Mouse (Mus musculus) intestine, postnatal 0 days (tissue): ENCODE measurements around the gene Rpl19. TPM values are rescaled to one million over a fixed set of nuclear protein-coding genes. Genes with fewer than 3 reads are reported as not detected.

Source experiments
- ATAC-seq: fragments of 200-750 bp; cut with Nextera tagmentation; 2 replicates; pipeline ENCODE4 v1.8.0; 2017; ENCODE audit warnings: mild to moderate bottlenecking, moderate TSS enrichment, moderate library complexity
- H3K27ac ChIP-seq: fragments of 300-500 bp; sonication (generic); 2 replicates; pipeline ENCODE4 v1.5.1; 2014; ENCODE audit warnings: mild to moderate bottlenecking, low read depth, low read length, moderate library complexity
- H3K27me3 ChIP-seq: fragments of 300-500 bp; sonication (generic); replicated peaks from 2 replicates; pipeline ENCODE4 v1.6.1; 2014; ENCODE audit warnings: low read length, mixed read lengths; ENCODE audit not compliant: control insufficient read depth, insufficient read depth
- H3K36me3 ChIP-seq: fragments of 300-500 bp; sonication (generic); 2 replicates; pipeline ENCODE4 v1.6.1; 2014; ENCODE audit warnings: mild to moderate bottlenecking, moderate library complexity; ENCODE audit not compliant: control insufficient read depth, insufficient read depth
- H3K4me1 ChIP-seq: fragments of 300-500 bp; sonication (generic); replicated peaks from 2 replicates; pipeline ENCODE4 v1.6.1; 2014; ENCODE audit warnings: antibody characterized with exemption, low read length, mixed read lengths; ENCODE audit not compliant: control insufficient read depth, insufficient read depth
- H3K4me2 ChIP-seq: fragments of 300-500 bp; sonication (generic); replicated peaks from 2 replicates; pipeline ENCODE4 v1.6.1; 2014; ENCODE audit warnings: low read depth, mild to moderate bottlenecking, moderate library complexity
- H3K4me3 ChIP-seq: fragments of 300-500 bp; sonication (generic); 2 replicates; pipeline ENCODE4 v1.5.1; 2014; ENCODE audit warnings: low read depth, low read length
- H3K9ac ChIP-seq: fragments of 300-500 bp; sonication (generic); 2 replicates; pipeline ENCODE4 v1.6.1; 2014; ENCODE audit warnings: mild to moderate bottlenecking, low read depth, low read length
- H3K9me3 ChIP-seq: fragments of 300-500 bp; sonication (generic); 2 replicates; pipeline ENCODE4 v1.6.1; 2016; ENCODE audit warnings: mixed run types; ENCODE audit not compliant: control insufficient read depth
- CTCF ChIP-seq: sonication (generic); IDR thresholded peaks from 2 replicates; pipeline ENCODE4 v1.5.1; 2016; ENCODE audit warnings: low read depth, mild to moderate bottlenecking, control low read depth, antibody characterized with exemption, moderate library complexity
- WGBS: fragments of 180-500 bp; shearing (Covaris S2); extraction: QIAGEN DNeasy Blood & Tissue Kit; methylation state at CpG from one replicate; pipeline ENCODE4 v1.1.7; 2014; 5-methylcytosine and 5-hydroxymethylcytosine counted together
- polyA plus RNA-seq: library from polyadenylated mRNA; unstranded; fragments of >200 nt; fragmentation: Nextera tagmentation; extraction: Ambion mirVana; gene quantifications from 2 replicates; pipeline ENCODE4 v1.2.1, GENCODE M21; 2015

Rpl19 gene
- polyA plus RNA-seq = 668 and 699 TPM in 2 replicates

DNA sequence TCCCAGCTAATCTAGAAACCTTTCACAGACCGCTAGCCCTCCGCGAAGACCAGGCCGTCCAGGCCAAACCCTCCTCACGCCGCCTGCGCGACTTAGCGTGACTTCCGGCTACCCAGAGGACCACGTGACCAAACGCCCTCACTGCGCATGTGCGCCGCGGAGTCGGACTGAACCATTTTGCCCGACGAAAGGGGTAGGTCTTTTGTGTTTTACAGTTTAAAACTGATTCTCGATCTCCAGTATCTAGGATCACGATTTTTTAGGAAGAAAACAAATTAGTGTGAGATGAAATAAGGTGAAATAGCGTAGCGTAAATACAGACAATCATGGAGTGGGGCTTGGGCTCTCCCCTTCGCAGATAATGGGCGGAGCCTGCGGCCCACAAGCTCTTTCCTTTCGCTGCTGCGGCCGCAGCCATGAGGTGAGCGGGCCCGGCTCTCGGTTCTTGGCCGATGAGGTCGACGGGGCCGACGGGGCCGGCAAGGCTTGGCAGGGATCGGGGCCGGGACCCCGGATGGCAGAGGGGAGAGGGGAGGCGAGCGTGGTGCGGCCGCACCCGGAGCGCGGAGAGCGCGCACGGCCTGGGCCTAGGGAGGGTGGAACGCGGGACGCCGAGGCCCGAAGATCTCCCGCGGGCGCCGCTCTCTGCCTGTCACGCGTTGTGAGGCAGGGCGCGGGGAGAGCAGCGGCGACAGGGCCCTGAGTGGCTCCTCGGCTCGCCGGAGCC, at the start of gene Rpl19:
TSS of gene Rpl19 (plus strand) at position 141 of the 727 bp plus-strand sequence.
- WGBS = under 1% methylated on average over 67 of the region's 69 CpGs
- peak within 1 kb of the TSS; percentile 79 for H3K4me2 ChIP-seq
- H3K36me3 ChIP-seq = peaks cover 27% of the 10 kb centered on the region
- peak within 1 kb of the TSS; percentile 98 for H3K9ac ChIP-seq
- 0 out of 2 replicates have a peak, but pooled peaks cover 6% of the 10 kb centered on the region for H3K4me1 ChIP-seq
- TF ChIP-seq CTCF = no peak
- ATAC-seq = peak; percentile 81
- no peaks in the 10 kb centered on the region for H3K27me3 ChIP-seq
- H3K4me3 ChIP-seq = peak within 1 kb of the TSS; percentile 95
- peak within 1 kb of the TSS; percentile 80 for H3K27ac ChIP-seq
- no peaks in the 10 kb centered on the region for H3K9me3 ChIP-seq

DNA sequence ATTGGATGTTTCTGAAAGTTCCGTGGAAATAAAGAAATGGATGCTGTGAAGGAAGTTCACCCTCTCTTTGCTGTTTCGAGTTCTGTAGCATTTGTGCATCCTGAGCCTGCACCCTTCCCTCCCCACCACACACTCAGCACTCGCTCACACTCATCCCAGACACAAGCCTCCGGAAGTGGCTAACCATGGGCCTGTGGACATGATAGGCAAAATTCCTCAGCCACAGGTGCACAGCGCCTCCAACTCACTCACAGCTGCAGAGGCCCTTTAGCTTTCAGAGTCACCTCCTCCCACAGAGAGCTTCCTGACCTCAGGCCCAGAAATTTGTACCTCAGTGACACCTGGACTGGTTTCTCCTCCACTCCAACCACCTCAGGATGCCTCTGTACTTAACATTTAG, 48.7 kb upstream of the Rpl19 start:
- 78% methylated on average over 5 of the region's 5 CpGs for WGBS
- ATAC-seq = no peak
- Histone ChIP-seq H3K4me2 (no peak overlapping the region), H3K4me3 (no peak overlapping the region), H3K27ac (no peak overlapping the region), H3K36me3 (no peaks in the 10 kb centered on the region), H3K9ac (no peak overlapping the region), H3K9me3 (no peaks in the 10 kb centered on the region), H3K4me1 (no peaks in the 10 kb centered on the region), H3K27me3 (no peaks in the 10 kb centered on the region)
- no peak for TF ChIP-seq CTCF

GRCm38 (mm10) chr11:97978392-97978791, 48.1 kb upstream of the Rpl19 start:
- no peak for ATAC-seq
- H3K9me3 ChIP-seq = no peaks in the 10 kb centered on the region
- H3K4me2 ChIP-seq = no peak overlapping the region
- H3K4me1 ChIP-seq = no peaks in the 10 kb centered on the region
- 81% methylated on average over 13 of the region's 13 CpGs for WGBS
- H3K9ac ChIP-seq = no peak overlapping the region
- no peak overlapping the region for H3K27ac ChIP-seq
- H3K4me3 ChIP-seq = no peak overlapping the region
- no peaks in the 10 kb centered on the region for H3K36me3 ChIP-seq
- no peak for TF ChIP-seq CTCF
- no peaks in the 10 kb centered on the region for H3K27me3 ChIP-seq

DNA sequence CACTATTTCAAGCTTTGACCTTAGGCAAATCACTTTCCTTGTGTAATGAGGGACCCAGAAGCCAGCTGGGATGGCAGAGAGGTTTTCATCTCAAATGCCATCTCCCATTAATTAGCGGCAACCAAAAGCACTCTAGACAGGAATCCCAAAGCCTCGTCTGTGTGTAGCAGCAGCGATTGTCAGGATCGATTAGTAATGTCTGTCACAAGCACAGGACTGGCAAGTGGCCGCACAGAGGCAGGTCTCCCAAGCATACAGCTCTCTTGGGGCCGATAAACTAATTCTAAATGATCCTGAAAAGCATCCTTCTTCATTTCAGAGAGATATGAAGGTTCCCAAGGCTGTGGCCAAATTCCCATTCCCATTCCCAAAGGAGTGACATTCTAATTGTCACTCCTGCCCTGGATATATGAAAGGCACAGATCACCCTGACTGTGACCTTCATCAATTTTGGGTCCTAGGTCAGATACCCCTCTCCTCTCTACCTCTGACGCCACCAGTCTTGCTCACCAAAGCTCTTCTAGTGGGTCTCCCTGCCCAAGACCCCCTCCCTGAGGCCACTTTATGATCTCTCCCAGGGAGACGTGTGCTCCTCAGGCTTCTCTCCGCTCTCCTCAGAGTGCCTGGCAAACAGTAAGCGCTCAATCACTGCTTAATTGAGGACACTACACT, 46.5 kb upstream of the Rpl19 start:
- Histone ChIP-seq H3K4me2 (no peak overlapping the region), H3K9me3 (no peaks in the 10 kb centered on the region), H3K9ac (no peak overlapping the region), H3K27ac (no peak overlapping the region), H3K4me1 (no peaks in the 10 kb centered on the region), H3K27me3 (peaks cover 7% of the 10 kb centered on the region; the same call in 1 of the 2 replicates), H3K36me3 (no peaks in the 10 kb centered on the region), H3K4me3 (no peak overlapping the region)
- ATAC-seq = no peak
- WGBS = 66% methylated on average over 10 of the region's 10 CpGs
- no peak for TF ChIP-seq CTCF

DNA sequence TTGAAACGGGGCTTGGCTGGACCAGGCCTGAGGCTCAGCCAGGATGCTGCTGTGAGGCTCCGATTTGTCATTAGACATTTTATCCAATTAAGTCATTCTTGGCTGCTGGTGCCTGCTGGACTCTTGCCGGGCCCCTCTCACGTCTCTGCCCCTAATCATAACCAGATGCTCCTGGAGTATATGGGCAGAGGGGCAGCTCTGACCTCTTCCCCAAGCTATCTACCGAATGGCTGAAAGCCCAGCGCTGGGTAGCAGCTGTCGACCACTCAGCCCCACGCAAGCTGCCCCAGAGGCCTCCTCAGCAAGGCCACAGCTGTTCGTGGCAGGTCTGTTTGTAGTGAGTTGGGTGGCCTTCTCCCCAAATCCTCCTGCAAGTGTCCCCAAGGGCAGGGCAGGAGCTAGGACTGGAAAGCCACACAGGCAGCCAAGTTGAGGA, 46.0 kb upstream of the Rpl19 start:
- Histone ChIP-seq H3K9ac (no peak overlapping the region), H3K36me3 (no peaks in the 10 kb centered on the region), H3K4me3 (no peak overlapping the region), H3K27ac (no peak overlapping the region), H3K9me3 (no peaks in the 10 kb centered on the region), H3K27me3 (peaks cover 7% of the 10 kb centered on the region; the same call in 1 of the 2 replicates), H3K4me2 (no peak overlapping the region), H3K4me1 (no peaks in the 10 kb centered on the region)
- no peak for TF ChIP-seq CTCF
- no peak for ATAC-seq
- 68% methylated on average over 9 of the region's 9 CpGs for WGBS

DNA sequence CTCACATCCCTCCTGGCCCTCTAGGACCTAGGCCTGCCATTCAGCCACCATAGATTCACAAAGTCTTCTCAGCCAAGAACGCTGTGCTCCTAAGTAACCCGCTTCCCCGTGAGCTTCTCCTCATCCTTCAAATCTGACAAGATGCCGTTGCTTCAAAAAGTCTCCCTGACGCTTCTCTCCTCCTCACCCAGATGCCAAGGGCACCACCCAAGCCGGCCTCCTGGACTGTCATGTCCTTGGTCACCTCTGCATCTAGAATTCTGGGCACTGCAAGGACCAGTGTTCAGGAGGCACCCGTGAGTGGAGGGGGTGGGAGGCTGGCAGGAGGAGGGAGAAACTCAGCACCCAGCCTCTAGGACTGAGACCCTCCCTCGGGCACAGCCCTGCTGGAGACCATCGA, 43.8 kb upstream of the Rpl19 start:
- 0 out of 2 replicates have a peak, but pooled peaks cover 3% of the 10 kb centered on the region for H3K4me1 ChIP-seq
- ATAC-seq = no peak
- 82% methylated on average over 9 of the region's 9 CpGs for WGBS

More for the DNA sequence above, 43.8 kb upstream of the Rpl19 start:
- Histone ChIP-seq H3K9ac (no peak overlapping the region), H3K4me2 (no peak overlapping the region), H3K27ac (no peak overlapping the region), H3K27me3 (peaks cover 16% of the 10 kb centered on the region; the same call in 1 of the 2 replicates), H3K36me3 (no peaks in the 10 kb centered on the region), H3K4me3 (no peak overlapping the region), H3K9me3 (no peaks in the 10 kb centered on the region)
- no peak for TF ChIP-seq CTCF
